Mouse (Mus musculus) small intestine, adult 2 months (tissue): ENCODE results near the gene Mpc1.

Experiments
- CTCF ChIP-seq: fragments of 200-500 bp; IDR thresholded peaks from 2 replicates; pipeline ENCODE4 v1.5.1; 2012; ENCODE audit warnings: low read depth, mild to moderate bottlenecking, control low read depth, inconsistent platforms, low read length, moderate library complexity, mixed read lengths; ENCODE audit not compliant: insufficient replicate concordance, insufficient read length; ENCODE audit errors: extremely low read depth
- POLR2A ChIP-seq: fragments of 200-500 bp; IDR thresholded peaks from 2 replicates; pipeline ENCODE4 v1.6.1; 2012; ENCODE audit warnings: low read depth, mild to moderate bottlenecking, control low read depth, inconsistent platforms, low read length, moderate library complexity

- no peak for TF ChIP-seq POLR2A
- TF ChIP-seq CTCF: no peak
Measured at GRCm38 (mm10) chr17:8241645-8242044, 41.1 kb upstream of the Mpc1 start.
